Mouse (Mus musculus): Measurements from ENCODE around the gene Psmb8.
A peak's percentile ranks its signal among the peaks of the same experiment; 100 is the strongest.
"Not testable (repeated sequence)": the region's sequence is repeated elsewhere in the genome, so short reads cannot be mapped to it uniquely, and the experiment has no call there.

Gene Psmb8

DNA sequence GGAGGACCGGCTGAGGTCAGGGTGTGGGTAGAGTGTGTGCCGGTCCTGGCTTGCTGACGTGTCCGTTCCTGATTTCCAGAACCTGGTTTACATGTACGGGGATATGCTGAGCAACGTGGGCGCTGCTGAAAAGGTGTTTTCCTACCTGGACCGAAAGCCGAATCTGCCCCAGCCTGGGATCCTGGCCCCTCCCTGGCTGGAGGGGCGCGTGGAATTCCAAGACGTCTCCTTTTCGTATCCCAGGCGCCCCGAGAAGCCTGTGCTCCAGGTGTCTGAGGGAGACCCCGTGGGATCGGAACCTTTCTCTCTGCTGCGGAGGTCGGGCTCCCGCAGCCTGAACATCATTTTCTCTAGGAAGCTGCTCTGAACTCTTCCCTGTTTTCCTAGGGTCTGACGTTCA, 16.4 kb downstream of the Psmb8 start:
- no peak for DNase-seq (ENCODE audit: low spot score)

DNA sequence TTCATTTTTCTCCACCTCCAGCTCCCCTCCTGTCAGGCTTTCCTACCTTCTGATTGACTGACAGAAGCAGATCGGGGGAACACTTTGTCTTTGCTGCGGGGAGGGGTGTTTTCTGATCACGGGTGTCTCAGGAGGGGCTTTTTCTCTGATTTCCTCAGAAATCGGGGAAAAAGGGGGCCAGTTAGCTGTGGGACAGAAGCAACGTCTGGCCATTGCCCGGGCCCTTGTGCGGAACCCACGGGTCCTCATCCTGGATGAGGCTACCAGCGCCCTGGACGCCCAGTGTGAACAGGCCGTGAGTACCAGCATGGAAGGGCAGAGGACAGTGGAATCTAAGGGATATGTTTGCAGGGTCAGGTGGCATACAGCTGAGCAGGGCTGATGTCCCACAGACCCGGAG, 17.7 kb downstream of the Psmb8 start:
- DNase-seq (ENCODE audit: low spot score): no peak

DNA sequence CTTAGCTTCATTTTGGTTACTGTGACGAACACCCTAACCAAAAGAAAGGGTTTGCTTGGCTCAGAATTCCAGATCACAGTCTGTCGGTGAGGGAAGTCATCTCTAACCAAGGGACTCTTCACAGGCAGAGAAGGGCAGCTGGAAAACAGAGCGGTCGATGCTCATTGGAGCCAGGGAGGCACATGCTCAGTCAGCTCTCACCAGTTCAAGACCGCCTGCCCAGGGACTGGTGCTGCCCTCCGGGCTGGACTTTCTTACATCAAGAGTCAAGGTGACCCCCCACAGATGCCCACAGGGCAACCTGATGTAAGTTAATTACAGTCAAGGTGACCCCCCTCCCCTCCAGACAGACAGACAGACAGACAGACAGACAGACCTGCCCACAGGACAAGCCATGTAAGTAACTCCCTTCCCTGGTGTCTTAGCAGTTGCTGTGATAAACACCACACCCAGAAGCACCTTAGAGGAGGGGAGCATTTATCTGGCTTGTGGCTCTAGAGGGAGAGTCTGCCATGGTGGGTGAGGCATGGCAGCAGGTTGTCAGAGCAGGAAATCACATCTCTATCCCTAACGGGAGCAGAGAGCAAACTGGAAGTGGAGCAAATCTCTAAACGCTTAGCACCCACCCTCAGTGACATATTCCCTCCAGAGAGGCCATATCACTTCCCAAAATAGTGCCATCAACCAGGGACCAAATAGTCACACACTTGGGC, 19.9 kb downstream of the Psmb8 start:
- no peak for DNase-seq (ENCODE audit: low spot score)

DNA sequence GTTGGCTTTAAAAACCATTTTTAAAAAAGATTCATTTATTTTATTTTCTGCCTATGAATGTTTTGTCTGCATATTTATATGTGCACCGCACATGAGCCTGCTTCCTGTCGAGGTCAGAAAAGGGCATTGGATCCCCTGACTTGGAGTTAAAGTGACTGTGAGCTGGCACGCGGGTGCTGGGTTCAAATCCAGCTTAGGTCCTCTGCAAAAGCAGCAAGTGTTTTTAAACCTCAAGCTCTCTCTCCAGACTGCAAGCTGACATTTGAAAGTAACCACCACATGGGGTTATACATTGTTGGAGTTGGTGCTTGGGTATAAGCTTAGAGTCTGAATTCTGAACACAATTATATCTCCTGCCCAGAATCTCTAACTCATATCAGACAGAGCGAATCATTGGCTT, 20.5 kb downstream of the Psmb8 start:
- DNase-seq (ENCODE audit: low spot score): no peak

DNA sequence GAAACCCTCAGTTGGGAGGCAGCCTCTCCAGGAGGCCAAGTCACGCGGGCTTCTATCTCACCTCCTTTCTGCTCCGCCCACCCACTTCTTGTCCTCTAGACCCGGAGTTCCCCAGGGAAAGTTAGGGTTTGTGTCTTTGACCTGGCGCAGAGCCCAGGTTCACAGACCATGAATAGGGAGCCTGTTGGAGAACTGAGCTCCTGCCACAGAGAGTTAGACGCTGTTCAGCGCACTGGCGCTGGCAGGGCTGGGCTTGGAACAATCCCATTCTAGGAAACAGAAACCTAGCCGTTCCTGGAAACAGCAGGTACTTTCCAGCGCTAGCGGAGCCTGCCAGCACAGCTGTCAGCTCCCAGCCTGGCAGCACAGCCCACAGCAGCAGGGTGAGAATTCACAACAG, 21.2 kb downstream of the Psmb8 start:
- peak; percentile 39 for DNase-seq (ENCODE audit: low spot score)

DNA sequence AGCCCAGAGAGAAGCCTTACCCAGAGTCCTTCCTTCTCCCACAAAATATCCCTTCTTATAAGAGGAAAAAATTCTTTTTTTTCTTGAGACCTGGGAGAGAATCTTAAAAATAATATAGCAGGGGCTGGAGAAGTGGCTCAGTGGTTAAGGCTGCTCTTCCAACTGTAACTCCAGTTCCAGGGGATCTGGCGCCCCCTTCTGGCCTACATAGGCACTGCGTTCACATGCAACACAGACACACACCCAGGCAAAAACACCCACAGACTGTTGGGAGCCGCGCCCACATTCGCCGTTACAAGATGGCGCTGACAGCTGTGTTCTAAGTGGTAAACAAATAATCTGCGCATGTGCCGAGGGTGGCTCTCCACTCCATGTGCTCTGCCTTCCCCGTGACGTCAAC, 21.6 kb downstream of the Psmb8 start:
- DNase-seq (ENCODE audit: low spot score): peak; percentile 50

DNA sequence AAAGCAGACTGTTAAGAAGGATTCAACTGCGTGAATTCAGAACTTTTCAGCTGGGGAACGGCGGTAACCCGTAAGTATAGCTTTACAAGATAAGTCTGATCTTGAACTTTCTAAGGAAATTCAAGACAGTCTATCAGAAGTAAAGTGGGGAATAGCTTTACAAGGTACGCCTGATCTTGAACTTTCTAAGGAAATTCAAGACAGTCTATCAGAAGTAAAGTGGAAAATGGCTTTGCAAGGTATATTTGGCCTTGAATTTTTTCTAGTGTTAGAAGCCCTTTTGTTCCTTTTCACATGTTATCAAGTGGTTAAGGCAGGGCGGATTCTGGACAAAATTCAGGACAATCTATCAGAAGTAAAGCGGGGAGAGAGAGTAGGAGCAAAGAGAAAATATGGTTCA, 22.3 kb downstream of the Psmb8 start:
- not testable (repeated sequence) for DNase-seq (ENCODE audit: low spot score)

DNA sequence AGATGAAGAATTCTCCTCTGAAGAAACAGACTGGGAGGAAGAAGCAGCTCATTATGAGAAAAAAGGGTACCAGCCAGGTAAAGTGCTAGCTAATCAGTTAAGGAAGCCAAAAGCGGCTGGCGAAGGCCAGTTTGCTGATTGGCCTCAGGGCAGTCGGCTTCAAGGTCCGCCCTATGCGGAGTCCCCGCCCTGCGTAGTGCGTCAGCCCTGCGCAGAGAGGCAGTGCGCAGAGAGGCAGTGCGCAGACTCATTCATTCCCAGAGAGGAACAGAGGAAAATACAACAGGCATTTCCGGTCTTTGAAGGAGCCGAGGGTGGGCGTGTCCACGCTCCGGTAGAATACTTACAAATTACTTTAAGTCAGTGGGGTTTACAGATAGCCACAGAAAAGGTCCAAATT, 22.9 kb downstream of the Psmb8 start:
- DNase-seq (ENCODE audit: low spot score): not testable (repeated sequence)

DNA sequence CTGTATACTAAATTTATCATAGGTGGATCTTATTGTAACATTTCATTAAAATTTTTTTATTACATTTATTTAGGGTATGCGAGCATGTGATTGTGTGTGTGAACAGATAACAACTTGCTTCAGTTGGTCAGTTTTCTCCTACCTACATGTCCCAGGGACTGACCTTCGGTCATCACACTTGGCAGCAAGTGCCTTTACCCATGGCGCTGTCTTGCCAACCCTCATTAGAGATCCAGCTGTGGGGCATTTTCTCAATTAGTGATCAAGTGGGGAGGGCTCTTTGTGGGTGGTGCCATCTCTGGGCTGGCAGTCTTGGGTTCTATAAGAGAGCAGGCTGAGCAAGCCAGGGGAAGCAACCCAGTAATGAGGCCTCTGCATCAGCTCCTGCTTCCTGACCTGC, 27.3 kb downstream of the Psmb8 start:
- DNase-seq (ENCODE audit: low spot score): no peak

DNA sequence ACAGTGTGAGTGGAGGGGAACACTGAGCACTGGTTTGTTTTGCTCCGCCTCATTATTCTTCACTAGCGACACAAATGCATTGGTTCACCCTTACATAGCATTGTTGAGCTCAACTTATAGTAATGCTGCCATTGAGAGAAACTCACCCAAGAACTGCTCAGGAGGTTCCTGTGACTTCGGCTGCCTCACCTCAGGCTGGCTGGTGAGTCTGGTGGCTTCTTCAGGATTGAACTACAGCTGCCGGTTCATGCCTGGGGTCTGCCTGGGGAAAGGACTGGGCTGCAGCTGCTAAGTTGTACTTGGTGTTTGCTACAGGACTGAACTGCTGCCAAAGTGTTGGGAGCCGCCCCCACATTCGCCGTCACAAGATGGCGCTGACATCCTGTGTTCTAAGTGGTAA, 27.9 kb downstream of the Psmb8 start:
- DNase-seq (ENCODE audit: low spot score): no peak

DNA sequence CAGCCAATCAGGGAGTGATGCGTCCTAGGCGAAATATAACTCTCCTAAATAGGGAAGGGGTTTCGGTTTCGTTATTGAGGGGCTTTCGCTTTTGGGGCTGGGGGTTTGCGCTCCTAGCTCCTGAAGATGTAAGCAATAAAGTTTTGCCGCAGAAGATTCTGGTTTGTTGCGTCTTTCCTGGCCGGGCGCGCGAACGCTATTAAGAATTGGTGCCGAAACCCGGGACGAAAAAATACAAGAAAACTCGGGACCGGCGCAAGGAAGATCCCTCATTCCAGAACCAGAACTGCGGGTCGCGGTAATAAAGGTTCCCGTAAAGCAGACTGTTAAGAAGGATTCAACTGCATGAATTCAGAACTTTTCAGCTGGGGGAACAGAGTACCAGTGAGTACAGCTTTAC, 28.4 kb downstream of the Psmb8 start:
- DNase-seq (ENCODE audit: low spot score): not testable (repeated sequence)

DNA sequence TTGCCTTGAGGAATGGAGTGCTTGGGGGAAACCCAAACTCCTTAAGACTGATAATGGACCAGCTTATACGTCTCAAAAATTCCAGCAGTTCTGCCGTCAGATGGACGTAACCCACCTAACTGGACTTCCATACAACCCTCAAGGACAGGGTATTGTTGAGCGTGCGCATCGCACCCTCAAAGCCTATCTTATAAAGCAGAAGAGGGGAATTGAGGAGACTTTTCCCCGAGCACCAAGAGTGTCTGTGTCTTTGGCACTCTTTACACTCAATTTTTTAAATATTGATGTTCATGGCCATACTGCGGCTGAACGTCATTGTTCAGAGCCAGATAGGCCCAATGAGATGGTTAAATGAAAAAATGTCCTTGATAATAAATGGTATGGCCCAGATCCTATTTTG, 33.5 kb downstream of the Psmb8 start:
- not testable (repeated sequence) for DNase-seq (ENCODE audit: low spot score)

DNA sequence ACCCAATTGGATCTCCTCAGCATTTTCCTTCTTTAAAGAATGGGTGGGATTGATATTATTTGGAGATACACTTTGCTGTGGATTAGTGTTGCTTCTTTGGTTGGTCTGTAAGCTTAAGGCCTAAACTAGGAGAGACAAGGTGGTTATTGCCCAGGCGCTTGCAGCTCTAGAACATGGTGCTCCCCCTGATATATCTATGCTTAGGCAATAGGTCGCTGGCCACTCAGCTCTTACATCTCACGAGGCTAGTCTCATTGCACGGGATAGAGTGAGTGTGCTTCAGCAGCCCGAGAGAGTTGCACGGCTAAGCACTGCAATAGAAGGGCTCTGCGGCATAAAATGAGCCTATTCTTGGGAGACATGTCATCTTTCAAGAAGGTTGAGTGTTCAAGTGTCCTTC, 34.5 kb downstream of the Psmb8 start:
- DNase-seq (ENCODE audit: low spot score): not testable (repeated sequence)

DNA sequence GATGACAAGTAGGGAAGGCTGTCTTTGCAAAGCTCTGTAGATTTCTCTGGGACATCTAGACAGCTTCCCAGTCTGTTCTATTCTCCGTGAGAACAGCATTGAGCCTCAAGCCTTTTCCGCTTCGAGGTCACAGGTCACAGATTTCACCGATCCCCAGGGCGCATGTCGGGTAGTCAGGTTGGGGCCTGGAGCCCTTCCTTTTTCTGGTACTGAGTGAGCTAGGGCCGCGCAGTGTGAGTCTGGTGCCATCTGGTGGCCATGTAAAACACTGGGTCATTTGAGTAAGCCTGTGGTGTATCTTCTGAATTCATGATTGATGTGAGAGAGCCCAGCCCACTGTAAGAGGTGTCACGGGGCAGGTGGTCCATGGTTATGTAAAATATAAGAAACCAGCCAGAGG, 37.4 kb downstream of the Psmb8 start:
- peak; percentile 64 for DNase-seq (ENCODE audit: low spot score)

DNA sequence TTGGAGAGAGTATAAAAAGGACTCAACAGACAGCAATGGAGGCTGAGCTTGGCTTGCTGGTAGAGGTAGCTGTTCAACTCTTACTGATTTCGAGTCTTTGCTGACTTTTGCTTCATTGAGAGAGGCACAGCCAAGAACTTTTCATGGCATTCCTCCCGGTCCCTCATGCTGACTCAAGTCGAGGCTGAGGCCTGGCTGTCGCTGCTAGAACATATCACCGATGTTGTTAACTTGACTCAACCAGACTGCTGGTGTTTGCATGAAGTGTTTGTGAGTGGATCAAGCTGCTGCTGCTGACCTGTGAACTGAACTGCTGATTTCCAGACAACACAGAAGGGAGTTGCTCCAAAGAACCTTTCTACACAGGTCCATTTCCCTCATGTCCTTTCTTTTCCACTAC, 39.2 kb downstream of the Psmb8 start:
- DNase-seq (ENCODE audit: low spot score): no peak

DNA sequence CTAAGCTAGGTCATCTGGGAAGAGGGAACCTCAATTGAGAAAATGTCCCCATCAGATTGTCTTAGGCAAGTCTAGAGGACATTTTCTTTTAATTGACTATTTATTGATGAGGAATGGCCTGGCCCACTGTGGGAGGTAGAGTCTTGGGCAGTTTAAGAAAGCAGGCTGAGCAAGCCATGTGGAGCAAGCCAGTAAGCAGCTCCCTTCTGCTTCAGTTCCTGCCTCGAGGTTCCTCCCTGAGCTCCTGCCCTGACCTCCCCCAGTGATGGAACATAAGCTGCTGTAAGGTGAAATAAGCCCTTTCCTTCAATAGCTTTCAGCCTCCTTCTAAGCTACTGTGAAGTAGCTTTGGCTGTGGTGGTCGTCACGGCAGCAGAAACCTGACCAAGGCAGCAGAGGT, 40.2 kb downstream of the Psmb8 start:
- DNase-seq (ENCODE audit: low spot score): no peak

DNA sequence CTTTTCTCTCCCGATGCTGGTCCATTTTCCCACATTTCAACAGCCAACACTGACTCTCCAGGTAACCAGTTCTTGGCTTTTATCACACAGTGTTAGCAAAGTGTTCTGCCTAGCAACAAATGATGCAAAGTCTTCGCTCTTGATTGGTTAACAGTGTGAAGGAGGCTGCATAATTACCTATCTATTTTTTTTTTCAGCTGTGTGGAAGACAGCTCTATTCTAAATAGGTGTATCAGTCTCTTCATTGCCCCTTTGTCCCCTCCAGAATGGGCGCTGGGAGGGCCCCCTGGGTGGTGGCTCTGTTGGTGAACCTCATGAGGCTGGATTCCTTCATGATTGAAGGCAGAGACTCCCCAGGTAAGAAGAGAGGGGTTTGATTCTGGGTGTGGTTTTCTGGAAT, 41.2 kb downstream of the Psmb8 start, which contains the start of gene H2-Ob:
H2-Ob (plus strand) TSS at position 198 of the 400 bp plus-strand sequence.
- DNase-seq (ENCODE audit: low spot score): peak; percentile 24

DNA sequence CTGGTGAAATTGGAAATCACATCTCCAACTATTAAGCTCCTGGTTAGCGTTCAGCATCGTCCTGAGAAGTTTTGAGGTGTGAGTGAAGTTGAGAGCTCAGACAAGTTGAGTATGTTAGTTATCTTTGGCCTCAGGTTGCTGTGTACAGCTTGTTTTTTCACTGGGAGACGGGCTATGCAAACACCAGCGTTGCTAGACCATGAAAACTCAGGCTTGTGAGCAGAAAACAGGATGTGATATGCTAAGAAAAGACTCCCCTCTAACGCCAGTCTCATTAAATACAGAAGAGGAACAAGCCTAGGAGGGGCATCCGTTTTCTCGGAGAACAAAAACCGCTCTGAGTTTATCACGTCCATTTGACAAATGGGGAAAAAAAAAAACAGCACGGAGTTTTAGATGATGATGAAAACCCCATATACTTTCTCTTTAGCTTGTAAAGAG, 42.1 kb downstream of the Psmb8 start:
- DNase-seq (ENCODE audit: low spot score): no peak

DNA sequence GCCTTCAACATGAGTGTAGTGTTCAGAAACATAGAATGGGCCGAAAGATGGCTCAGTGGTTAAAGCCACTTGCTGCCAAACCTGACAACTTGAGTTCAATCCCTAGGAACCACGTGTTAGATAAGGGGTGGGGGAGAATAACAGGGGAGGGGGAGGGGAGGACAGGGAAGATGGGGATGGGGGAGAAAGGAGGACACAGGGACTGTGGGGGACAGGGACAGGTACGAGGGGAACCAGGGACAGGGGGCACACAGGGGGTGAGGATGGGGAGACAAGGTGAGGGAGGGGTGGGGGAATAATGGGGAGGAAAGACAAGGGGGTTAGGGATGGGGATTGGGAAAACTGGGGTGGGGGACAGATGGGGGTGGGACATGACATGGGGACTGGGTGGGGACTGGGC, 42.8 kb downstream of the Psmb8 start:
- no peak for DNase-seq (ENCODE audit: low spot score)

DNA sequence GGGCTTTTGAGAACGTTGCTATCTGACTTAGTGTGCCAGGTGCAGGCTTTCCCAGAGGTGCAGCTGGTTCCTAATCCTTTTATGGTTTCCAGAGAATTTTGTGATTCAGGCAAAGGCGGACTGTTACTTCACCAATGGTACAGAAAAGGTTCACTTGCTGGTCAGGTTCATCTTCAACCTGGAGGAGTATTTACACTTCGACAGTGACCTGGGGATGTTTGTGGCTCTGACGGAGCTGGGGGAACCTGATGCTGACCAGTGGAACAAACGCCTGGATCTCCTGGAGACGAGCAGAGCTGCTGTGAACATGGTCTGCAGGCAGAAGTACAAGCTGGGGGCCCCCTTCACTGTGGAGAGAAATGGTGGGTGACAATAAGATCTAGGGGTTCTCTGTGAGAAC, 43.4 kb downstream of the Psmb8 start:
- DNase-seq (ENCODE audit: low spot score): no peak

DNA sequence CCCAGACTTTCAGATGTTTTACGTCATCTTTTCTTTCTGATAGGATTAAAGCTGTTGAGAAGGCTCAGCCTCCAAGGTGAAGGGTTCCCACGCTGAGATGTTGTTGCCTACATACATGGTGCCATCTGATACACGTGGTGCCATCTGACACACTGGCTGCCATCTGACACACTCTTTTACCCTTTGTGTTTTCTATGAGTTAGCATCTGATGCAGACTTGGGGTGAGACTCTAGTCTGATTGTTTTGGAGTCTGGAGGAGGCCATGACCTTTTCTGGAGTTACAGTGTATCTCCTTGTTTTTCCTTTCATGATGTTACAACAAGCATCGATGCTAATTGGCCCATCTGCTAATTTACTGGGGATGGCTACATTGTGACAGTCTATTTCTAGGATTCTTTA, 47.1 kb downstream of the Psmb8 start:
- no peak for DNase-seq (ENCODE audit: low spot score)

DNA sequence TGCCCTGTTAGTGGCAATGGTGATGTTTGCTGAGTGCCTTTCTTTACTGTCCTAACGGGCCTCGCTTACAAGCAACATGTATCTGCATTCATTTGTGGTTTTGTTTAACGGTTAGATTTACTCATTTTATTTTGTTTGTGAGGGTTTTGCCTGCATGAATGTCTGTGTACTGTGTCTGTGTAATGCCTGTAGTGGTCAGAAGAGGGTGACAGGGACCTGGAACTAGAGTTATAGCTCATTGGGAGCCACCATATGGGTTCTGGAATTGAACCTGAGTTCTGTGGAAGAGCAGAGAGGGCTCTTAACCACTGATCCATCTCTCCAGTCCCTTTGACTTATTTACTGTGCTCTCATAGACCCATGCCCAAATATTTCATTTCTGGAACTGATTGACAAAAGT, 49.5 kb downstream of the Psmb8 start:
- no peak for DNase-seq (ENCODE audit: low spot score)

DNA sequence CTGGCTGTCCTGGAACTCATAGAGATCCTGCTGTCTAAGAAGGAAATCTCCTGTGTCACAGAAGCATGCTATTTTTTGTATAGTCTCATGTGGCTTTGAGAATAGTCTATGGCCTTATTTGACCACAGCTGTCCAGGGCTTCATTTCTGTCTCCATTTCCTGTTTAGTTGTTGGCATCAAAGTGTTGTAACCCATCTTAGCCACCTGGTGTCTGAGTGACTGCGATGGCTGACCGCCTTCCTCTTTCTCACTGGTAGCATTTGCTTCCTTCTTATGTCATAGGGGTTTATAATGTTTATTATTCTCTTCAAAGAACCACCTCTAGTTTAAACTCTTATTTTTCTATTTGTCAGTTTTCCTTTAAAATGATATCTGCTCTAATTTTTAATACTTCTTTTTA, 51.2 kb downstream of the Psmb8 start:
- DNase-seq (ENCODE audit: low spot score): no peak

DNA sequence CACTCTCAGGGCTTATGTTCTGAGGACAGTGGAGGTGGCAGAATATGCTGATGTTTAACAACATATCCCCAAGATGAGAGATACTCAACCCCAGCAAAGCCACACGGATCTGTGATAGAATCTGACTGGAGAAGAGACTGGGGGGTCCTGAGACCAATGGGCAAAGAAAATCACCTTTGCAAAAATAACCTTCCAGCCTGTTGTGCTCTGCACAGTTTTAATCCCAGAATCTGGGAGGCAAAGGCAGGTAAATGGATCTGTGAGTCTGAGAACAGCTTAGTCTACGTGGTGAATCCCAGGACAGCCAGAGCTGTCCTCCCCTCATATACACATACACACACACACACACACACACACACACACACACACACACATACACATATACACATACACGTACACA, 51.8 kb downstream of the Psmb8 start:
- DNase-seq (ENCODE audit: low spot score): no peak
